Mouse (Mus musculus) heart, embryonic 13.5 days (tissue): ENCODE results near the gene Zbtb37. TPM values are rescaled to one million over a fixed set of nuclear protein-coding genes. Genes with fewer than 3 reads are reported as not detected.

ENCODE experiments used
- ATAC-seq: fragments of 200-750 bp; cut with Nextera tagmentation; 2 replicates; pipeline ENCODE4 v1.8.0; 2017; ENCODE audit warnings: moderate TSS enrichment; ENCODE audit not compliant: insufficient number of reproducible peaks, low FRiP score, low TSS enrichment; ENCODE audit errors: extremely low read depth
- H3K27ac ChIP-seq: fragments of 300-500 bp; sonication (generic); replicated peaks from 2 replicates; pipeline ENCODE4 v1.5.1; 2015; ENCODE audit warnings: moderate library complexity, mild to moderate bottlenecking, inconsistent platforms
- H3K27me3 ChIP-seq: fragments of 300-500 bp; sonication (generic); replicated peaks from 2 replicates; pipeline ENCODE4 v1.6.1; 2015; ENCODE audit warnings: mild to moderate bottlenecking, inconsistent platforms
- H3K36me3 ChIP-seq: fragments of 300-500 bp; sonication (generic); 2 replicates; pipeline ENCODE4 v1.6.1; 2015; ENCODE audit warnings: mild to moderate bottlenecking, inconsistent platforms
- H3K4me1 ChIP-seq: fragments of 300-500 bp; sonication (generic); 2 replicates; pipeline ENCODE4 v1.6.1; 2015; ENCODE audit warnings: inconsistent platforms
- H3K4me2 ChIP-seq: fragments of 300-500 bp; sonication (generic); 2 replicates; pipeline ENCODE4 v1.6.1; 2015; ENCODE audit warnings: inconsistent platforms, mild to moderate bottlenecking, moderate library complexity
- H3K4me3 ChIP-seq: fragments of 300-500 bp; sonication (generic); 2 replicates; pipeline ENCODE4 v1.5.1; 2015; ENCODE audit warnings: moderate library complexity, mild to moderate bottlenecking, inconsistent platforms
- H3K9ac ChIP-seq: fragments of 300-500 bp; sonication (generic); 2 replicates; pipeline ENCODE4 v1.6.1; 2015; ENCODE audit warnings: inconsistent platforms, mild to moderate bottlenecking, moderate library complexity
- H3K9me3 ChIP-seq: fragments of 300-500 bp; sonication (generic); 2 replicates; pipeline ENCODE4 v1.6.1; 2016; ENCODE audit warnings: inconsistent platforms
- WGBS: fragments of 180-500 bp; shearing (Covaris S2); methylation state at CpG from one replicate; pipeline ENCODE4 v1.1.7; 2015; ENCODE audit warnings: mixed read lengths; 5-methylcytosine and 5-hydroxymethylcytosine counted together
- polyA plus RNA-seq: library from polyadenylated mRNA; unstranded; fragments of >200 nt; fragmentation: Nextera tagmentation; extraction: Ambion mirVana; gene quantifications from 2 replicates; pipeline ENCODE4 v1.2.1, GENCODE M21; 2015

Zbtb37 gene
- polyA plus RNA-seq, 1 experiment from 2014 or later = 6.3 TPM

GRCm38 (mm10) chr1:161039741-161040425 is 5.2 kb upstream of the Zbtb37 start:
- Histone ChIP-seq H3K27ac (peak overlapping the region; percentile 70), H3K4me3 (no peak overlapping the region), H3K9me3 (no peaks in the 10 kb centered on the region), H3K4me1 (peaks cover 20% of the 10 kb centered on the region), H3K36me3 (peaks cover 74% of the 10 kb centered on the region), H3K4me2 (no peak overlapping the region), H3K9ac (no peak overlapping the region), H3K27me3 (no peaks in the 10 kb centered on the region)
- no peak for ATAC-seq
- WGBS = 16% methylated on average over 3 of the region's 3 CpGs

GRCm38 (mm10) chr1:161038968-161039721 is 4.5 kb upstream of the Zbtb37 start:
- no peak overlapping the region for H3K4me2 ChIP-seq
- WGBS = 16% methylated on average over 3 of the region's 3 CpGs
- H3K4me1 ChIP-seq = peaks cover 20% of the 10 kb centered on the region
- no peak overlapping the region for H3K4me3 ChIP-seq
- no peak overlapping the region for H3K9ac ChIP-seq
- H3K36me3 ChIP-seq = peaks cover 66% of the 10 kb centered on the region
- H3K9me3 ChIP-seq = no peaks in the 10 kb centered on the region
- peak overlapping the region; percentile 70 for H3K27ac ChIP-seq
- H3K27me3 ChIP-seq = no peaks in the 10 kb centered on the region
- no peak for ATAC-seq

GRCm38 (mm10) chr1:161038004-161038403 is 3.4 kb upstream of the Zbtb37 start:
- Histone ChIP-seq H3K4me1 (peaks cover 28% of the 10 kb centered on the region), H3K4me3 (peak overlapping the region; percentile 75), H3K36me3 (peaks cover 55% of the 10 kb centered on the region), H3K27ac (0 out of 2 replicates have a peak overlapping the region, but pooled peaks have one; percentile 31), H3K27me3 (no peaks in the 10 kb centered on the region), H3K4me2 (peak overlapping the region; percentile 85), H3K9ac (peak overlapping the region; percentile 75), H3K9me3 (no peaks in the 10 kb centered on the region)
- no peak for ATAC-seq
- WGBS = 44% methylated on average over 3 of the region's 3 CpGs

- Histone ChIP-seq H3K27me3 (no peaks in the 10 kb centered on the region), H3K4me2 (peak overlapping the region; percentile 85), H3K9me3 (no peaks in the 10 kb centered on the region), H3K4me3 (peak overlapping the region; percentile 75), H3K9ac (peak overlapping the region; percentile 75), H3K27ac (peak overlapping the region; percentile 31; the same call in 1 of the 2 replicates), H3K36me3 (peaks cover 55% of the 10 kb centered on the region), H3K4me1 (peaks cover 29% of the 10 kb centered on the region)
- ATAC-seq = no peak
- WGBS = 35% methylated on average over 3 of the region's 3 CpGs
Observed at GRCm38 (mm10) chr1:161037599-161037998, 3.0 kb upstream of the Zbtb37 start.

- H3K27me3 ChIP-seq = no peaks in the 10 kb centered on the region
- H3K36me3 ChIP-seq = peaks cover 55% of the 10 kb centered on the region
- H3K9me3 ChIP-seq = no peaks in the 10 kb centered on the region
- H3K9ac ChIP-seq = peak overlapping the region; percentile 92
- peak overlapping the region; percentile 75 for H3K4me3 ChIP-seq
- no peak for ATAC-seq
- H3K27ac ChIP-seq = peak overlapping the region; percentile 94
- peaks cover 29% of the 10 kb centered on the region for H3K4me1 ChIP-seq
- H3K4me2 ChIP-seq = peak overlapping the region; percentile 85
- 2% methylated on average over 1 of the region's 1 CpGs for WGBS
Observed at GRCm38 (mm10) chr1:161037026-161037425, 2.4 kb upstream of the Zbtb37 start.

GRCm38 (mm10) chr1:161036411-161036841 is 1.8 kb upstream of the Zbtb37 start:
- under 1% methylated on average over 5 of the region's 5 CpGs for WGBS

GRCm38 (mm10) chr1:161035786-161036404 is 1.2 kb upstream of the Zbtb37 start:
- H3K36me3 ChIP-seq = peaks cover 60% of the 10 kb centered on the region
- H3K4me3 ChIP-seq = peak overlapping the region; percentile 75
- no peaks in the 10 kb centered on the region for H3K9me3 ChIP-seq
- peak overlapping the region; percentile 92 for H3K9ac ChIP-seq
- no peak for ATAC-seq
- 1% methylated on average over 6 of the region's 6 CpGs for WGBS
- no peaks in the 10 kb centered on the region for H3K27me3 ChIP-seq
- peak overlapping the region; percentile 94 for H3K27ac ChIP-seq
- H3K4me2 ChIP-seq = peak overlapping the region; percentile 85
- H3K4me1 ChIP-seq = peaks cover 29% of the 10 kb centered on the region

More at GRCm38 (mm10) chr1:161036411-161036841, 1.8 kb upstream of the Zbtb37 start:
- no peak for ATAC-seq
- Histone ChIP-seq H3K27ac (peak overlapping the region; percentile 94), H3K9me3 (no peaks in the 10 kb centered on the region), H3K4me2 (peak overlapping the region; percentile 85), H3K9ac (peak overlapping the region; percentile 92), H3K36me3 (peaks cover 55% of the 10 kb centered on the region), H3K4me3 (peak overlapping the region; percentile 75), H3K4me1 (peaks cover 29% of the 10 kb centered on the region), H3K27me3 (no peaks in the 10 kb centered on the region)

GRCm38 (mm10) chr1:161035281-161035785 is 684 bp upstream of the Zbtb37 start:
- Histone ChIP-seq H3K9me3 (no peaks in the 10 kb centered on the region), H3K27ac (peak overlapping the region; percentile 94), H3K4me3 (peak overlapping the region; percentile 75), H3K4me2 (peak overlapping the region; percentile 85), H3K4me1 (peaks cover 29% of the 10 kb centered on the region), H3K9ac (peak overlapping the region; percentile 92), H3K27me3 (no peaks in the 10 kb centered on the region), H3K36me3 (peaks cover 65% of the 10 kb centered on the region)
- ATAC-seq = no peak
- 0% methylated on average over 14 of the region's 14 CpGs for WGBS

GRCm38 (mm10) chr1:161033856-161034434 is 704 bp downstream of the Zbtb37 start:
- Histone ChIP-seq H3K27me3 (no peaks in the 10 kb centered on the region), H3K9me3 (no peaks in the 10 kb centered on the region), H3K4me2 (peak overlapping the region; percentile 85), H3K36me3 (peaks cover 67% of the 10 kb centered on the region), H3K27ac (peak overlapping the region; percentile 94), H3K9ac (peak overlapping the region; percentile 95), H3K4me3 (peak overlapping the region; percentile 75), H3K4me1 (peaks cover 29% of the 10 kb centered on the region)
- 2% methylated on average over 21 of the region's 21 CpGs for WGBS
- ATAC-seq = no peak

GRCm38 (mm10) chr1:161032345-161032744 is 2.3 kb downstream of the Zbtb37 start:
- Histone ChIP-seq H3K9me3 (no peaks in the 10 kb centered on the region), H3K36me3 (peaks cover 56% of the 10 kb centered on the region), H3K9ac (no peak overlapping the region), H3K4me1 (peaks cover 18% of the 10 kb centered on the region), H3K27me3 (no peaks in the 10 kb centered on the region), H3K4me2 (no peak overlapping the region), H3K4me3 (no peak overlapping the region), H3K27ac (no peak overlapping the region)
- ATAC-seq = no peak
- 90% methylated on average over 7 of the region's 7 CpGs for WGBS

GRCm38 (mm10) chr1:161031881-161032280 is 2.8 kb downstream of the Zbtb37 start:
- WGBS = 91% methylated on average over 9 of the region's 9 CpGs
- Histone ChIP-seq H3K4me2 (no peak overlapping the region), H3K4me1 (peaks cover 15% of the 10 kb centered on the region), H3K36me3 (peaks cover 58% of the 10 kb centered on the region), H3K4me3 (no peak overlapping the region), H3K9ac (no peak overlapping the region), H3K27me3 (no peaks in the 10 kb centered on the region), H3K9me3 (no peaks in the 10 kb centered on the region), H3K27ac (no peak overlapping the region)
- ATAC-seq = no peak
